Comparison of ENCODE assay signal across 10 mouse cellular contexts in genomic region chr2:158093345-158093744, GRCm38 (mm10). TPM values are rescaled to one million over a fixed set of nuclear protein-coding genes. Genes with fewer than 3 reads are reported as not detected.
A peak's percentile ranks its signal among the peaks of the same experiment; 100 is the strongest.
DNase-seq lines count a peak whose midpoint lies in the region; ATAC-seq and TF ChIP-seq lines count a peak whose summit lies in the region.
"Had no signal": no experiment of that assay in that cellular context is flagged by ENCODE, and none has a peak within 500 bp of the region (broad histone marks: within the 10 kb centered on the region; RNA-seq: fewer than 3 reads in every experiment).

No protein-coding gene starts in this region.

- no peaks in the 10 kb centered on the region; the same call in 1 of the 2 replicates for H3K4me1 ChIP-seq in forebrain, embryonic 12.5 days
- no peaks in the 10 kb centered on the region for H3K4me1 ChIP-seq in forebrain, embryonic 14.5 days (ENCODE audit: control insufficient read depth, insufficient read depth, low read length)
- H3K4me1 ChIP-seq in kidney, postnatal 0 days (replicated peaks; ENCODE audit: insufficient read depth, low read length): peaks cover 13% of the 10 kb centered on the region
- H3K4me1 ChIP-seq in intestine, embryonic 15.5 days (replicated peaks): peaks cover 35% of the 10 kb centered on the region
- no peaks in the 10 kb centered on the region for H3K4me1 ChIP-seq in forebrain, postnatal 0 days (ENCODE audit: insufficient read depth)

- no peak for ATAC-seq in forebrain, embryonic 12.5 days (ENCODE audit: low FRiP score)
- ATAC-seq in forebrain, embryonic 14.5 days: no peak
- no peak for ATAC-seq in kidney, postnatal 0 days (replicated peaks; ENCODE audit: low FRiP score, low read depth)
- no peak for ATAC-seq in intestine, embryonic 15.5 days
- no peak for ATAC-seq in forebrain, postnatal 0 days
- ATAC-seq: CD4-positive, CD25-positive, alpha-beta regulatory T cell, adult 4 months had no signal

- WGBS in forebrain, embryonic 12.5 days: 67% methylated on average over 5 of the region's 5 CpGs
- 56% methylated on average over 5 of the region's 5 CpGs for WGBS in forebrain, embryonic 14.5 days
- 35% methylated on average over 5 of the region's 5 CpGs for WGBS in kidney, postnatal 0 days
- 39% methylated on average over 5 of the region's 5 CpGs for WGBS in intestine, embryonic 15.5 days
- 47% methylated on average over 5 of the region's 5 CpGs for WGBS in forebrain, postnatal 0 days

- TF ChIP-seq CTCF in kidney, postnatal 0 days (IDR thresholded peaks at IDR 0.05; ENCODE audit: low read depth): no peak
- TF ChIP-seq CTCF in forebrain, postnatal 0 days (IDR thresholded peaks at IDR 0.05; ENCODE audit: low read depth): no peak

- no peak overlapping the region for H3K9ac ChIP-seq in forebrain, embryonic 12.5 days
- H3K9ac ChIP-seq in forebrain, embryonic 14.5 days (ENCODE audit: low read length): no peak overlapping the region
- no peak overlapping the region for H3K9ac ChIP-seq in kidney, postnatal 0 days (ENCODE audit: low read depth, low read length)
- H3K9ac ChIP-seq in intestine, embryonic 15.5 days: no peak overlapping the region
- no peak overlapping the region for H3K9ac ChIP-seq in forebrain, postnatal 0 days

- H3K4me2 ChIP-seq in forebrain, embryonic 12.5 days: no peak overlapping the region
- no peak overlapping the region for H3K4me2 ChIP-seq in forebrain, embryonic 14.5 days (ENCODE audit: low read length)
- no peak overlapping the region for H3K4me2 ChIP-seq in kidney, postnatal 0 days (ENCODE audit: low read length)
- no peak overlapping the region for H3K4me2 ChIP-seq in intestine, embryonic 15.5 days (replicated peaks)
- H3K4me2 ChIP-seq in forebrain, postnatal 0 days (ENCODE audit: low read depth): no peak overlapping the region

- H3K9me3 ChIP-seq in forebrain, embryonic 12.5 days: no peaks in the 10 kb centered on the region
- no peaks in the 10 kb centered on the region for H3K9me3 ChIP-seq in forebrain, embryonic 14.5 days (replicated peaks; ENCODE audit: control insufficient read depth, low read length)
- H3K9me3 ChIP-seq in kidney, postnatal 0 days (replicated peaks; ENCODE audit: low read length): no peaks in the 10 kb centered on the region
- no peaks in the 10 kb centered on the region for H3K9me3 ChIP-seq in intestine, embryonic 15.5 days
- H3K9me3 ChIP-seq in forebrain, postnatal 0 days (ENCODE audit: low read length): no peaks in the 10 kb centered on the region

- 0 out of 2 replicates have a peak overlapping the region, but pooled peaks have one; percentile 31 for H3K27ac ChIP-seq in forebrain, embryonic 12.5 days
- no peak overlapping the region for H3K27ac ChIP-seq in forebrain, embryonic 14.5 days (ENCODE audit: low read depth, low read length)
- H3K27ac ChIP-seq in kidney, postnatal 0 days: peak overlapping the region; percentile 62; the same call in 1 of the 2 replicates
- H3K27ac ChIP-seq in intestine, embryonic 15.5 days: peak overlapping the region; percentile 82; the same call in 1 of the 2 replicates
- no peak overlapping the region for H3K27ac ChIP-seq in forebrain, postnatal 0 days (ENCODE audit: low read depth, low read length)

- no peaks in the 10 kb centered on the region for H3K36me3 ChIP-seq in forebrain, embryonic 12.5 days (replicated peaks)
- H3K36me3 ChIP-seq in forebrain, embryonic 14.5 days (ENCODE audit: control insufficient read depth, insufficient read depth, low read length): no peaks in the 10 kb centered on the region
- H3K36me3 ChIP-seq in kidney, postnatal 0 days (ENCODE audit: insufficient read depth, low read length): no peaks in the 10 kb centered on the region
- no peaks in the 10 kb centered on the region for H3K36me3 ChIP-seq in intestine, embryonic 15.5 days
- no peaks in the 10 kb centered on the region for H3K36me3 ChIP-seq in forebrain, postnatal 0 days (ENCODE audit: insufficient read depth)

- no peaks in the 10 kb centered on the region for H3K27me3 ChIP-seq in forebrain, embryonic 12.5 days
- no peaks in the 10 kb centered on the region for H3K27me3 ChIP-seq in forebrain, embryonic 14.5 days (replicated peaks; ENCODE audit: control insufficient read depth, insufficient read depth, low read length)
- no peaks in the 10 kb centered on the region for H3K27me3 ChIP-seq in kidney, postnatal 0 days (ENCODE audit: insufficient read depth, low read length)
- H3K27me3 ChIP-seq in intestine, embryonic 15.5 days (replicated peaks): no peaks in the 10 kb centered on the region
- no peaks in the 10 kb centered on the region for H3K27me3 ChIP-seq in forebrain, postnatal 0 days (ENCODE audit: insufficient read depth, low read length)

- H3K4me3 ChIP-seq in forebrain, embryonic 12.5 days (replicated peaks): no peak overlapping the region
- H3K4me3 ChIP-seq in forebrain, embryonic 14.5 days (ENCODE audit: low read depth, low read length): no peak overlapping the region
- no peak overlapping the region for H3K4me3 ChIP-seq in kidney, postnatal 0 days (replicated peaks; ENCODE audit: low read depth, low read length)
- H3K4me3 ChIP-seq in intestine, embryonic 15.5 days (replicated peaks): no peak overlapping the region
- no peak overlapping the region for H3K4me3 ChIP-seq in forebrain, postnatal 0 days (ENCODE audit: low read depth, low read length)

- DNase-seq in forebrain, embryonic 14.5 days (ENCODE audit: low spot score): no peak
- no peak for DNase-seq in kidney, postnatal 0 days (ENCODE audit: low spot score)
- DNase-seq in kidney, adult 9 months: no peak
- DNase-seq in MN1 (ENCODE audit: low spot score): peak; percentile 32
- DNase-seq in forebrain, postnatal 0 days: no peak
- no peak for DNase-seq in thymus, postnatal 36 days
- DNase-seq: spleen, adult 18-20 months had no signal

RNA-seq across cellular contexts. Expression of gene Tgm2, which starts 52.9 kb away (rescaled TPM):
- 4.3 and 4.6 TPM in 2 replicates for polyA plus RNA-seq in forebrain, embryonic 12.5 days (2016; fragmentation: Nextera tagmentation; extraction: Ambion mirVana)
- 5.0 and 7.0 TPM in 2 replicates for polyA plus RNA-seq in forebrain, embryonic 14.5 days (2014; fragmentation: Nextera tagmentation; extraction: Ambion mirVana)
- 26.9 and 31.7 TPM in 2 replicates for polyA plus RNA-seq in kidney, postnatal 0 days (2015; fragmentation: Nextera tagmentation; extraction: Ambion mirVana)
- 83.4 and 90.2 TPM in 2 replicates for polyA plus RNA-seq in intestine, embryonic 15.5 days (2015; fragmentation: Nextera tagmentation; extraction: Ambion mirVana)
- total RNA-seq in forebrain, postnatal 0 days (2014; rRNA removed): 9.1 and 13.0 TPM in 2 replicates
- polyA plus RNA-seq in forebrain, postnatal 0 days (2015; fragmentation: Nextera tagmentation; extraction: Ambion mirVana): 6.1 TPM in 2 replicates

Comparison
In these comparisons a context has a peak if more than half of its experiments do, and no peak if none do; other contexts are left out.
1. H3K27ac ChIP-seq: peak in forebrain, embryonic 12.5 days (single experiment), kidney, postnatal 0 days (single experiment) and intestine, embryonic 15.5 days (single experiment); none in forebrain, embryonic 14.5 days (single experiment) and forebrain, postnatal 0 days (single experiment).